Mouse (Mus musculus) left cerebral cortex, postnatal 25 days (tissue): ENCODE results near the gene Runx2. TPM values are rescaled to one million over a fixed set of nuclear protein-coding genes. Genes with fewer than 3 reads are reported as not detected.

Experiments used
- DNase-seq, 2 experiments: peaks; one replicate each; pipeline ENCODE4 v3.0.0; 2022; ENCODE audit warnings: low spot score in 2 of 2, mixed read lengths in 1 of 2
- intact Hi-C: fragments of 180-260 bp; cut with DNase I; formaldehyde crosslinking; loops from one replicate; pipeline ENCODE4 v1.15.1; 2025
- total RNA-seq, 2 experiments: library from RNA; stranded (reverse); gene quantifications; 2 replicates each; pipeline ENCODE4 v1.2.3; 2021

The Runx2 gene
- 1 to 10 TPM; 7.9 to 8.9 TPM for total RNA-seq

DNA sequence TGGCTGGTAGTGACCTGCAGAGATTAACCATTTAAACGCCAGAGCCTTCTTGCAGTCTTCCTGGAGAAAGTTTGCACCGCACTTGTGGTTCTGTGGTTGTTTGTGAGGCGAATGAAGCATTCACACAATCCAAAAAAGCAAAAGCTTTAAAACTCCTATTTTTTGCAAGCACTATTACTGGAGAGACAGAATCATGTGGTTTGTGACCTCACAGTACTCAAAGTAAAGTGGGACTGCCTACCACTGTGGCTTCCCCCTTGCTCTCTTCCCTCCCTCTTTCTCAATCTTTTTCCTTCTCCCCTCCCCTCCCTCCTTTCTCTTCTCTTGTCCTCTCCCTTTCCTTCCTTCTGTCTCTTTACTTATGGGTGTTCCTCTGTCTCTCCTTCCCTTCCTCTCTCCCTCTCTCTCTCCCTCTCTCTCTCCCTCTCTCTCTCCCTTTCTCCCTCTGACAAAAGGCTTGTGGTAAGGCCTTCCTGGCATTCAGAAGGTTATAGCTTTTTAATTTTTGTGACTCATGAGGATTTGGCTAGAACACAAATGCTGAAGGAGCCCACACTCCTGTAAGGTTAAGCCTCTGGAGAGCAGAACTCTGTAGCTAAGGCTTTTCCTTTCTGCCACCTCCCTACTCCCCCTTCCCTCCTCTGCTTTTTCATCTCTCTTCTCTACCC, at the start of gene Runx2:
Gene Runx2 (minus strand): TSS at position 290 of the 668 bp plus-strand sequence.
- DNase-seq = no peak

DNA sequence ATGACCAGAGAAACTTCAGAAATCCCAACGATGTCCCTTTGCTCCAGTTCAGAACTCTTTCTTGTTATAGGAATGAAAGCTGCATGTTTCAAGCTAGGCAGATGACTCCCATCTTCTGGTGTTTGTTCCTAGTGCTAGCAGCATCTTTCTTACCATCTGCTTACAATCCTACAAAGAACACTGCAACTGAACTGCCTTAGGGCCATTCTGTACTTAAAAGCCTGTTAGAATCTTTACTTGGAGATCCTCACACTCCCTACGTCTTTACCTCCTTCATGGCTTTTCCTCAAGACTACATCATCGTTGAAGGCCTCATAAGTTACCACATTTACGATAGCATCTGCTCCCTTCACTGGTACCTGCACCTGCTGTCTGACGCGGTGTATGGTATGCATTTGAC, 48.6 kb upstream of the Runx2 start:
- peak in 1 of 2 experiments; percentile 6 for DNase-seq
- intact Hi-C loops = no loop called here

More for the DNA sequence above, at the start of gene Runx2:
- intact Hi-C loops = no loop called here

- peak; percentile 6 to 36 for DNase-seq
These were observed 27.6 kb upstream of the Runx2 start for GRCm38 (mm10) chr17:44842184-44842583.

GRCm38 (mm10) chr17:44831201-44831600, 16.6 kb upstream of the Runx2 start:
- no peak for DNase-seq
- intact Hi-C loops = no loop called here

More at GRCm38 (mm10) chr17:44842184-44842583, 27.6 kb upstream of the Runx2 start:
- intact Hi-C loops = loop anchor here (5.0 kb wide), 1 partner anchor 65 kb away; the partner anchor contains the start of gene Supt3

GRCm38 (mm10) chr17:44829587-44829986, 15.0 kb upstream of the Runx2 start:
- no peak for DNase-seq
- intact Hi-C loops = no loop called here

- intact Hi-C loops = no loop called here
- no peak for DNase-seq
These were observed 13.4 kb upstream of the Runx2 start for GRCm38 (mm10) chr17:44827964-44828363.

DNA sequence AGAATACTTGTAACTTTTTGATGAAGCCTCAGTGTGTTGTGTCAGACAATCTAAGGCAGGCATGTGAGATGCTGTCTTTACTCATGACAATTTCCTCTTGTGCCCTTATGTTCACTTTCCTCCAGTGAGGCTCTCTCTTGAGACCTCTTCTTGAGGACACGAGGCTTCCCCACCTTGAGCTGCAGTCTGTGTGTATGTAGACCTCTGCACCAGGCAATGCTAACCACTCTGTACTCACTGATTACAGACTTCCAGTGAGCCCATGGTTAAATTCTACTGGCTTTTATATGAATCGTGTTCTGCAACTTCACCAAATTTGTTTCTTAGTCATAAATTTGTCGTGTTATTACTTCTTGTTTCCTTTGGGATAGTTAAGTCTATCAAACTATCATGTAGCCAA, 12.5 kb upstream of the Runx2 start:
- intact Hi-C loops = no loop called here
- DNase-seq = no peak

DNA sequence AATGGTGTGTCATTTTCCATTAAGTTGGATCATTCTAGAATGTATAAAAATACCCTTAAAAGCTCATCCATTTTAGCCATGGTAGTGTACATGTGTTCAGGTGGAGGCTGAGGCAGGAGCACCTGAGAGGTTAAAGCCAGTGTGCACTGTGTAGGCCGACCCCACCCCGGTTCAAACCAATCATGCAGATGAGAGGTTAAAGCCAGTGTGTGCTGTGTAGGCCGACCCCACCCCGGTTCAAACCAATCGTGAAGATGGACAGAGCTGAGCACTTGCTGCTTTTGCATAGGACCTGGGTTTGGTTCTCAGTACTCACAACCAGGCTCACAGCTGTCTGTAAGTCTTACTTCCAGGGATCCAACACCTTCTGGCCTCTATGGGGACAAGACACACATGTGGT, 7.3 kb upstream of the Runx2 start:
- intact Hi-C loops = no loop called here
- DNase-seq = no peak

DNA sequence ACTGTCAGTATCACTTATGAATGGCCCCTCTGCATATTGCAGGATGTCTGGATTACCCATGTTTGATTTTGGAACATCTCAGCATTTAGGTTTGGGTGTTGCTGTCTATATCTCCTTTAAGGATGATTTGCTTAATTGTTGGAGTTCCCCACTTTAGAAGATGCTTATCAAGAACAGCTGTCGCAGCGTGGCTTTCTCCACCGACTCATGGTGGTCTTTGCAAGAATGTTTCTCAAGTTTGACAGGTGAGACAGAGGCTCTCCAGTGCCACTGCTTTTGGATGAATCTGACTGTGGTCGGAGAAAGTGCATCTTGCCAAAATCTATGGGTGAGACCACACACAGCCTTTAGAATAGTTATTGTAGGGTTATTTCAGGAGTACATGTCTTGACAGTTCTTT, 5.2 kb upstream of the Runx2 start:
- no peak for DNase-seq
- intact Hi-C loops = no loop called here

DNA sequence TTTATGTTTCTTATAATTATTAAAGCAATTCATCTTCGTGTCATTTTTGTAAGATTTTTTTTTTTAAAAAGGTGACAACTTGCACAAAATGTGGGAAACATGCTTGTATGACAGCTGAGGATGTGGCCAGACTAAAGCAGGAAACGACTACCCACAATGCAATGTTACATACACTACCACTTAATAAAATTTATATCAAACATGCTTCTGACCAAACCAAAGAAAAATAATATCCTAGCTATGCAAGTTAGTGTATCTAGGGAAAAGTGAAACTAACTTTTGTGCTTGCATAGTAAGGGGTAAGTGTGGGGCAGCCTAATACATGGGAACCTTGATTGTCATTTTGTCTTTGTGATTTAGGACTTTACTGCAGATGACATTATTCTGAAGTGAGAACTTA, 4.2 kb upstream of the Runx2 start:
- intact Hi-C loops = no loop called here
- DNase-seq = no peak

GRCm38 (mm10) chr17:44807031-44807430, 7.6 kb downstream of the Runx2 start:
- DNase-seq = no peak
- intact Hi-C loops = no loop called here

GRCm38 (mm10) chr17:44797331-44797730, 17.3 kb downstream of the Runx2 start:
- intact Hi-C loops = no loop called here
- DNase-seq = no peak

GRCm38 (mm10) chr17:44792218-44792917, 22.2 kb downstream of the Runx2 start:
- intact Hi-C loops = loop anchor here (5.0 kb wide), 1 partner anchor 55 kb away; no protein-coding TSS in a partner anchor
- DNase-seq = peak; percentile 51 to 86

DNA sequence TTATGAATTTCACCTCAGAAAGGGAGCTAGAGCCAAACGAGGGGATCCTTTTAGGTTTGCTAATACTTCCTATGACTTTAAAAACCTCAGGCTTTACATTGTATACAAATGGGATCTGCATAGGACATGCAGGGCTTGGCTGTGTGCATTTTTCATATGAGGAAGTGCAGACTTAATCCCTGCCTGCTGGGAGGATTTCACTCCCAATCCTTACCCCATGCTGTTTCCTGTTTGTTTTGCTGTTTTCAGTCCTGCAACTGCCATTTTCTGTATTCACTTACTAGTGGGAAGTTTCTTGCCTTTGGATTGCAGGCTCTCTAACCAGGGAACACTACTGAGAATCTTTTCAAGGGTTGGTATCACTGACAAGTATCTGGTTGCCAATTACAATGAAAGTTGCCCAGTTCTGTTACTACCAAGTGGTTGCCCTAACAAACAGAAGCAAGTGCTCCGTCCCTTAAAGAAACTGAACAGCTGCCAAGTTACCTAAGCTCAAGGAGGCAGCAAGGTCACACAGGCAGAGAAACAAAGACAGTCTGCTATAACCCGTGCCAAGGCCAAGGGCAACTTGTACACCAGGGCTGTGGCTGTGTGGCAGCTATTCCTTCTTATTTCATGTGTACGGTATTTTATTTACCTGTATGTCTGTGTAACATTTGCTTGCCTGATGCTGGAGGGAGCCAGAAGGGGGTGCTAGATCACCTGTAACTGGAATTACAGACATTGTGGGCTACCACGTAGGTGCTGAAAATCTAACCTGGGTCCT, 25.4 kb downstream of the Runx2 start:
- DNase-seq = no peak
- intact Hi-C loops = no loop called here

DNA sequence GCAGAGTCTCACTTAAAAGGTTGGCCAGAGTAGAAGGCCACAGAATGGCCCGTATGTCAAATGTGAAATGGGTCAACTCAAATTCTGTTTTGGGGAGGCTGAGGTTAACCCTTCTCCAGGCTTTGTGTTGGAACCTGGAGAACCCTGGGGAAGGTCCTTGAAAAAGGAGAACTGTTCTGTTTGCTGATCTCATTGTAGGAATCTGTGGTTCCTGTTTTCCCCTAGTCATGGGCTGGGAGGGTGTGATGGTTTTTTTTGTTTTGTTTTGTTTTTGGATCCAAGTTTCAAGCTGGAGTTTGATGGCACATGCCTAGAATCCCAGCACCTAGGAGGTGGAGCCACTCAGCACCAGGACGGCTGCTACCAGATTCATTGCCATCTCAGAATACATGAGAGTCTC, 31.5 kb downstream of the Runx2 start:
- DNase-seq = no peak
- intact Hi-C loops = no loop called here

DNA sequence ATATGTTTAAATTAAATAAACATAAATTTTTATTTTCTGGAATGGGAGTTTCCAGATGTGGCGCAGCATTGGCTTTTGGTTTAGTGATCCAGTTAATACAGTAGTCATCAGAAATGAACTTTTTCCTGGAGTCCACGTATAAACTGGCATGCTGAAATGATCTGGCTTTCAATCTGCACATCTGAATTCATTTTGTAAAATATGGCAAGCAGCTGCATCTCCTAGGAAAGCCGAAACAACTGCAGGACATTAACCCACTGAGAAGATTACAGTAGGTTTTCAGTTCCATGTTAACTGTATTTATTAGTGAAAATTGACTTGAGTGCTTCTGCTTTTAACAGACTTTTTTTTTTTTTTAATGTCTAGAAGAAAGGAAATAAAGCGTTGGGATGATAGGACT, 32.2 kb downstream of the Runx2 start:
- no peak for DNase-seq
- intact Hi-C loops = no loop called here

GRCm38 (mm10) chr17:44780353-44780752, 34.2 kb downstream of the Runx2 start:
- no peak for DNase-seq
- intact Hi-C loops = no loop called here

GRCm38 (mm10) chr17:44778141-44778540, 36.5 kb downstream of the Runx2 start:
- intact Hi-C loops = loop anchor here (5.0 kb wide), 1 partner anchor 64 kb away; no protein-coding TSS in a partner anchor

GRCm38 (mm10) chr17:44777337-44777804, 37.2 kb downstream of the Runx2 start:
- intact Hi-C loops = loop anchor here (5.0 kb wide), 1 partner anchor 65 kb away; no protein-coding TSS in a partner anchor

More at GRCm38 (mm10) chr17:44778141-44778540, 36.5 kb downstream of the Runx2 start:
- no peak for DNase-seq

DNA sequence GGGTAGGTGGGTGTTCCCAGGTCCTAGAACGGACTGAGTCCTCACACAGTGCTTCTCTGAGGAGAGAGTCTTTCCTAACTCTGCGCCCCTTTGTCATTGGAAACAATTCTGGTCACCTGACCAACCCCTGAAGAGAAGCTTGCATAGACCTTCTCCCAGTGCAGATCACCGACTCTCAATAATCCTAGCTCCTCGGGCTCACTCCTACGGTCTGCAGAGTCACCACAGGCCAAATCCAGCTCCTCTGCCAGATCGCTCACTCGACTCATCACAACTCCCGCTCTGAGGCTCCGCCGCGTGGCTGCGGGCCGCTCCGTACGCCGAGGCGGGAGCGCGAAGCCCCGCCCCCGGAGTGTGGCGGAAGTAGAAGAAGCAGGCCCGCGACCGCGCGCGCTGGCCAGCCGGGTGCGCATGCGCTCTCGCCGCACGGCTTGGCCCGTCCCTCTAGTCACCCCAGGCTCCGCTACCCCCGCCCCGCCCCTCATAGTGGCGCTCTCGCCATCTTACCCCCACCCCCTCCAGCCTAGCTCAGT, 37.8 kb downstream of the Runx2 start, which contains the start of gene Supt3:
Gene Supt3 (plus strand): TSS at position 415 of the 533 bp plus-strand sequence.
- peak; percentile 96 to 98 for DNase-seq
- intact Hi-C loops = loop anchor here (5.0 kb wide), 1 partner anchor 65 kb away; no protein-coding TSS in a partner anchor

More at GRCm38 (mm10) chr17:44777337-44777804, 37.2 kb downstream of the Runx2 start:
- peak; percentile 73 to 78 for DNase-seq
